Mouse (Mus musculus) erythroid progenitor cell, adult 5-6 weeks (primary cell): Measurements from ENCODE around the gene Dhx58. TPM values are rescaled to one million over a fixed set of nuclear protein-coding genes. Genes with fewer than 3 reads are reported as not detected.

ENCODE experiments used
- ATAC-seq: replicated peaks from 2 replicates; pipeline ENCODE4 v1.8.0; 2016; ENCODE audit warnings: moderate number of reproducible peaks, mild to moderate bottlenecking, moderate TSS enrichment, inconsistent platforms; ENCODE audit not compliant: poor library complexity, low FRiP score, severe bottlenecking
- total RNA-seq, 2 experiments: library from RNA; stranded (forward) in 1 of 2; stranded (reverse) in 1 of 2; fragments of 150-400 nt in 1 of 2; fragments of 186-747, 209-891 nt in 1 of 2; gene quantifications; 2 replicates each; pipeline versions ENCODE4 v1.2.3 to v1.2.4; 2015 to 2017; ENCODE audit warnings: low replicate concordance in 2 of 2

Gene Dhx58
- total RNA-seq, 2 experiments from 2014 or later = 7.5 to 26.2 TPM

GRCm38 (mm10) chr11:100703366-100703765 is 705 bp downstream of the Dhx58 start:
- ATAC-seq = peak; percentile 37; the same call in 1 of the 2 replicates

- ATAC-seq = peak; percentile 45
These were observed 1.2 kb downstream of the Dhx58 start for GRCm38 (mm10) chr11:100702906-100703305.

GRCm38 (mm10) chr11:100702081-100702851 is 1.8 kb downstream of the Dhx58 start:
- ATAC-seq = peak; percentile 71

GRCm38 (mm10) chr11:100701301-100701700 is 2.8 kb downstream of the Dhx58 start:
- no peak for ATAC-seq

- ATAC-seq = no peak
These were observed 3.4 kb downstream of the Dhx58 start for GRCm38 (mm10) chr11:100700710-100701109.

- no peak for ATAC-seq
These were observed 6.2 kb downstream of the Dhx58 start for GRCm38 (mm10) chr11:100697921-100698320.

- ATAC-seq = peak; percentile 71
These were observed 9.1 kb downstream of the Dhx58 start for GRCm38 (mm10) chr11:100694926-100695325.

GRCm38 (mm10) chr11:100693154-100693553 is 10.9 kb downstream of the Dhx58 start:
- ATAC-seq = no peak

GRCm38 (mm10) chr11:100692164-100692616 is 11.9 kb downstream of the Dhx58 start, which contains the start of gene Zfp385c:
TSS of gene Zfp385c (minus strand) at chr11:100692455.
- ATAC-seq = no peak

- ATAC-seq = no peak
These were observed 13.7 kb downstream of the Dhx58 start for GRCm38 (mm10) chr11:100690389-100690788.

- no peak for ATAC-seq
These were observed 15.6 kb downstream of the Dhx58 start for GRCm38 (mm10) chr11:100688443-100688842.

GRCm38 (mm10) chr11:100687265-100687664 is 16.8 kb downstream of the Dhx58 start:
- no peak for ATAC-seq

GRCm38 (mm10) chr11:100685371-100685770 is 18.7 kb downstream of the Dhx58 start:
- ATAC-seq = no peak

- ATAC-seq = no peak
These were observed 20.0 kb downstream of the Dhx58 start for GRCm38 (mm10) chr11:100684084-100684483.

GRCm38 (mm10) chr11:100682526-100682925 is 21.5 kb downstream of the Dhx58 start:
- no peak for ATAC-seq

GRCm38 (mm10) chr11:100681826-100682225 is 22.2 kb downstream of the Dhx58 start:
- ATAC-seq = no peak

GRCm38 (mm10) chr11:100677810-100678209 is 26.3 kb downstream of the Dhx58 start:
- no peak for ATAC-seq

- no peak for ATAC-seq
These were observed 30.9 kb downstream of the Dhx58 start for GRCm38 (mm10) chr11:100673169-100673568.

GRCm38 (mm10) chr11:100671956-100672355 is 32.1 kb downstream of the Dhx58 start:
- no peak for ATAC-seq

GRCm38 (mm10) chr11:100671049-100671448 is 33.0 kb downstream of the Dhx58 start:
- ATAC-seq = no peak

- no peak for ATAC-seq
These were observed 44.3 kb downstream of the Dhx58 start for GRCm38 (mm10) chr11:100659806-100660205.

- ATAC-seq = no peak
These were observed 47.6 kb downstream of the Dhx58 start for GRCm38 (mm10) chr11:100656458-100656857.
